Mouse (Mus musculus): ENCODE data around the gene Gsc2. TPM values are rescaled to one million over a fixed set of nuclear protein-coding genes. Genes with fewer than 3 reads are reported as not detected.

Gene Gsc2
- polyA plus RNA-seq (2012; rRNA removed): not detected in 2 replicates

GRCm38 (mm10) chr16:17914307-17915249 lies at the start of gene Gsc2:
Gene Gsc2 (minus strand): TSS chr16:17915059.

GRCm38 (mm10) chr16:17928087-17928580 lies 13.3 kb upstream of the Gsc2 start, which contains the start of gene Slc25a1:
Gene Slc25a1 (minus strand): TSS chr16:17928219.

GRCm38 (mm10) chr16:17911052-17911595 lies 3.7 kb downstream of the Gsc2 start, which contains the start of gene Ess2:
Gene Ess2 (minus strand): TSS chr16:17911348.

GRCm38 (mm10) chr16:17898462-17898861 lies 16.4 kb downstream of the Gsc2 start, which contains the start of the genes Dgcr2 and Tssk2:
Gene Dgcr2 (minus strand): TSS chr16:17898562.
Gene Tssk2 (plus strand): TSS chr16:17898637.

GRCm38 (mm10) chr16:17893923-17894322 lies 20.9 kb downstream of the Gsc2 start, which contains the start of gene Tssk1:
Gene Tssk1 (plus strand): TSS chr16:17894223.

GRCm38 (mm10) chr16:17891567-17891959 lies 23.3 kb downstream of the Gsc2 start, which contains the start of gene Gm20518:
Gene Gm20518 (minus strand): TSS chr16:17891671.

Other genes starting within 250 kb of the Gsc2 start
- 15.1 and 18.3 TPM in 2 replicates for gene Med15, start 182.2 kb downstream of the Gsc2 start, polyA plus RNA-seq (2012; rRNA removed)
- 11.3 and 11.4 TPM in 2 replicates for gene Klhl22, start 155.4 kb downstream of the Gsc2 start, polyA plus RNA-seq (2012; rRNA removed)
- gene Scarf2, start 117.8 kb downstream of the Gsc2 start, polyA plus RNA-seq (2012; rRNA removed): 2.8 and 3.5 TPM in 2 replicates
- gene B830017H08Rik, start 81.9 kb downstream of the Gsc2 start, polyA plus RNA-seq (2012; rRNA removed): not detected in 2 replicates
- gene Car15, start 76.7 kb downstream of the Gsc2 start, polyA plus RNA-seq (2012; rRNA removed): 0.90 and 1.5 TPM in 2 replicates
- 0.16 and 0.27 TPM in 2 replicates for gene Gm20518, start 23.4 kb downstream of the Gsc2 start, polyA plus RNA-seq (2012; rRNA removed)
- 0.01 TPM in 1 of 2 replicates, not detected in the other for gene Tssk1, start 20.8 kb downstream of the Gsc2 start, polyA plus RNA-seq (2012; rRNA removed)
- 13.4 and 14.7 TPM in 2 replicates for gene Dgcr2, start 16.5 kb downstream of the Gsc2 start, polyA plus RNA-seq (2012; rRNA removed)
- gene Tssk2, start 16.4 kb downstream of the Gsc2 start, polyA plus RNA-seq (2012; rRNA removed): not detected in 2 replicates
- 7.5 and 7.8 TPM in 2 replicates for gene Ess2, start 3.7 kb downstream of the Gsc2 start, polyA plus RNA-seq (2012; rRNA removed)
- 31.6 and 36.1 TPM in 2 replicates for gene Slc25a1, start 13.2 kb upstream of the Gsc2 start, polyA plus RNA-seq (2012; rRNA removed)
- gene Vpreb2, start 65.4 kb upstream of the Gsc2 start, polyA plus RNA-seq (2012; rRNA removed): 0.33 and 0.36 TPM in 2 replicates
- gene Dgcr6, start 137.8 kb upstream of the Gsc2 start, polyA plus RNA-seq (2012; rRNA removed): 12.9 TPM in 2 replicates
- gene Prodh, start 175.1 kb upstream of the Gsc2 start, polyA plus RNA-seq (2012; rRNA removed): 5.1 and 5.4 TPM in 2 replicates
- 0.49 and 0.62 TPM in 2 replicates for gene Rtn4r, start 212.6 kb upstream of the Gsc2 start, polyA plus RNA-seq (2012; rRNA removed)